Mouse (Mus musculus) small intestine, adult 2 months (tissue): Measurements from ENCODE around the gene Gna11. TPM values are rescaled to one million over a fixed set of nuclear protein-coding genes. Genes with fewer than 3 reads are reported as not detected.

ENCODE experiments used
- H3K27ac ChIP-seq: fragments of 200-500 bp; 2 replicates; pipeline ENCODE4 v1.5.1; 2012; ENCODE audit warnings: low read depth, low read length, control low read depth, inconsistent platforms; ENCODE audit not compliant: insufficient read depth
- H3K27me3 ChIP-seq: fragments of 200-500 bp; 2 replicates; pipeline ENCODE4 v1.6.1; 2012; ENCODE audit warnings: mild to moderate bottlenecking, moderate library complexity, low read length, inconsistent platforms; ENCODE audit not compliant: control insufficient read depth, insufficient read depth
- H3K36me3 ChIP-seq: fragments of 200-500 bp; 2 replicates; pipeline ENCODE4 v1.6.1; 2012; ENCODE audit warnings: mild to moderate bottlenecking, low read length, control low read depth, inconsistent platforms; ENCODE audit not compliant: control insufficient read depth, insufficient read depth
- H3K4me1 ChIP-seq: fragments of 200-500 bp; 2 replicates; pipeline ENCODE4 v1.6.1; 2012; ENCODE audit warnings: low read length, inconsistent platforms, mixed read lengths; ENCODE audit not compliant: control insufficient read depth, insufficient read depth, insufficient read length
- H3K4me3 ChIP-seq: fragments of 200-500 bp; 2 replicates; pipeline ENCODE4 v1.5.1; 2012; ENCODE audit warnings: low read depth, mild to moderate bottlenecking, control low read depth, inconsistent platforms, low read length, moderate library complexity
- CTCF ChIP-seq: fragments of 200-500 bp; IDR thresholded peaks from 2 replicates; pipeline ENCODE4 v1.5.1; 2012; ENCODE audit warnings: low read depth, mild to moderate bottlenecking, control low read depth, inconsistent platforms, low read length, moderate library complexity, mixed read lengths; ENCODE audit not compliant: insufficient replicate concordance, insufficient read length; ENCODE audit errors: extremely low read depth
- POLR2A ChIP-seq: fragments of 200-500 bp; IDR thresholded peaks from 2 replicates; pipeline ENCODE4 v1.6.1; 2012; ENCODE audit warnings: low read depth, mild to moderate bottlenecking, control low read depth, inconsistent platforms, low read length, moderate library complexity
- WGBS: fragments of 180-500 bp; shearing (Covaris S2); methylation state at CpG from one replicate; pipeline ENCODE4 v1.1.7; 2018; 5-methylcytosine and 5-hydroxymethylcytosine counted together
- polyA plus RNA-seq: library from polyadenylated mRNA; depleted of rRNA; stranded (reverse); fragments of >200 nt; gene quantifications from 2 replicates; pipeline ENCODE4 v1.2.3, GENCODE M21; 2012

The Gna11 gene
- polyA plus RNA-seq, 1 experiment, result 828 TPM

DNA sequence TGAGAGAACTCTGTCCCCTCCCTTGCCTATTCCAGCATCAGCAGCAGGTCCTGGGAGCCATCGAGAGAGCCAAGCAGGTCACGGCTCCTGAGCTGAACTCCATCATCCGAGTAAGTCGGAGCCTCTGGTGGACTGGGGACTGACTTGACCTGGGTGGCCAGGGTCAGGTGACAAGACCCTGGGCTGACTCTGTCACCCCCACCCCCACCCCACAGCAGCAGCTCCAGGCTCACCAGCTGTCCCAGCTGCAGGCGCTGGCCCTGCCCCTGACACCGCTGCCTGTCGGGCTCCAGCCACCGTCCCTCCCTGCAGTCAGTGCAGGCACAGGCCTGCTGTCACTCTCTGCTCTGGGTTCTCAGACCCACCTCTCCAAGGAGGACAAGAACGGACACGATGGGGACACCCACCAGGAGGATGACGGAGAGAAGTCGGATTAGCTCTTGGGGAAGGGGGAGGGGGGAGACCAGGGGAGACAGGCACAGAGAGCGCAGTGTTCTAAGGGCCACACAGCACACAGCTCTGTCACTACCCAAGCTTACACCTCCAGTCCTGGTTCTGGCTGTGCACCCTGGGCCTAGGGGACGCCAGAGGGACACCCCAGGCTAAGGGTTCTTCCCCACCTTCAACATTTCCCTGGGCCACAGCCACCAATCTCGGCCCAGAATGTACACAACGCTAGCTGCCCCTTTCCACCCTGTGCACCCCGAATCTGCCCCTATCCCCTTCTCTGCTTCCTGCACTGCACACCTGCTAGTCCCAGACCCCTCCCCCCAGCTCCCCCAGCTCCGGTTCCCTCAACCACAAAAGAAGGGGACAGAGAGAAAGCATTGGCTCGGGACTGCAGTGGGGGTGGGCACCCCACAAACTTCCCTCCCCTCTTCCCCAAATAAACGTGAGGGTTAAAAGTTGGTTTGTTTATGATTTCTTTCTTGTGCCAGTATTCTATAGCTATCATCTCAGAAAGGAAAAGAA lies 20.6 kb upstream of the Gna11 start:
- H3K4me3 ChIP-seq, result no peak overlapping the region
- peaks cover 45% of the 10 kb centered on the region for H3K36me3 ChIP-seq
- TF ChIP-seq CTCF (no peak), POLR2A (no peak)
- H3K4me1 ChIP-seq, result peaks cover 26% of the 10 kb centered on the region
- WGBS, result 75% methylated on average over 20 of the region's 20 CpGs
- H3K27ac ChIP-seq, result no peak overlapping the region
- H3K27me3 ChIP-seq, result no peaks in the 10 kb centered on the region

DNA sequence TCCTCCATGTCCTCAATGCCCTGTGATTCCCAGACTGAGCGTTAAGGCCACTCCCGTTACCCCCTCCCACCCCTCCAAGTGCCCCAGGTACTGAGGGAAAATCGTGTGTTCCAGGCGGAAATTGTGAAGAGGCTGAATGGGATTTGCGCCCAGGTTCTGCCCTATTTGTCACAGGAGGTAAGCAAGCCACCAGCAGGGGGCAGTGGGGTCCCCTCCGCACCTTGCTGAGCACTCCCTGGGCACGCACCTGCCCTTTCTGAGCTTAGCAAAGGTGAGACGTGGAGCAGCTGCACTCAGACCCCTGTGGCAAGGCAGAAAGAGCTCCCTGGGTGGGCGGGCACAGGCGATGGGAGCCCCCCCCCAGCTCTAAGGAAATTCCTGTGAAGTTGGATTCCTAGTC lies 19.7 kb upstream of the Gna11 start:
- Histone ChIP-seq H3K36me3 (peaks cover 45% of the 10 kb centered on the region), H3K27me3 (no peaks in the 10 kb centered on the region), H3K27ac (no peak overlapping the region), H3K4me3 (no peak overlapping the region), H3K4me1 (peaks cover 26% of the 10 kb centered on the region)
- TF ChIP-seq POLR2A (no peak), CTCF (peak; percentile 69; the same call in 1 of the 2 replicates)
- 48% methylated on average over 10 of the region's 10 CpGs for WGBS

DNA sequence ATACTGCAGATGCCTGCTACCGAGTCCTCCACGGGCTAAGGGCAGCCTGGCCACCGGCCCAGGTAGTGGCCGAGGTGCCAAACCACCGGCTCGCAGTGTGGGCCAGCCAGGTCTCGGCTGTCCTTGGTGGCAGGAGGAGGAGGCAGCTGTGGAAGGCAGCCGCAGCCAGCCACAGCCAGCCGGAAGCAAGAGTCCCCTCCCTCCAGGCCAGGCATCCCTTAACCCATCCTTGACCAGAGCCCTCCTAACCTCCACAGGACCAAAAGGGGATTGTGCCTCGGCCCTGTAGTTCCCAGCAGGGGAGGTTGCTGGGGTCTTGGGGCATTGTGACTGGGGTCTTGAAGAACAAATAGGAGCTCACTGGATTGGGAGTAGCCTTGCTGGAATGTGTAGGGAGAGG lies 19.2 kb upstream of the Gna11 start:
- TF ChIP-seq POLR2A (no peak), CTCF (no peak)
- WGBS, result 26% methylated on average over 10 of the region's 10 CpGs
- no peak overlapping the region for H3K27ac ChIP-seq
- H3K27me3 ChIP-seq, result no peaks in the 10 kb centered on the region
- H3K4me1 ChIP-seq, result peaks cover 26% of the 10 kb centered on the region
- peak overlapping the region; percentile 16 for H3K4me3 ChIP-seq
- H3K36me3 ChIP-seq, result peaks cover 45% of the 10 kb centered on the region

DNA sequence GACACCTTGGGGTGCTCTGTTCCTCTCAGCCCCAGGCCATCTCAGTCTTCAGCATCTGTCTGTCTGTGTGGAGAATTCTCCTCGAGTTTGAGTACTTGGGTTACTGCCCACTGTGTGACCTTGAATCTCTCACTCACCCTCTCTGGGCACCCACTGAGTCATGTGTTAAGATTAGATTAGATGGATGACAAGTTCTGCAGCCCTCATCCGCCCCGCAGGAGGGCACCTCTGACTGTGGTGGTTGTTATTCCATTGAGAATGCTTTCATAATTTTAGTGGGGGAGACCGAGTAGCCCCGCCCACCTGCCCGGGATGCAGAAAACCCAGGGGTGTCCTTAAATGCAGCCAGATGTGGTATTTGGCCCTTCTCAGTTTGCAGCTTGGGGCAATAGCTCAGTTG lies 18.5 kb upstream of the Gna11 start:
- 0 out of 2 replicates have a peak overlapping the region, but pooled peaks have one; percentile 8 for H3K4me3 ChIP-seq
- peaks cover 45% of the 10 kb centered on the region for H3K36me3 ChIP-seq
- peaks cover 28% of the 10 kb centered on the region for H3K4me1 ChIP-seq
- H3K27ac ChIP-seq, result peak overlapping the region; percentile 20; the same call in 1 of the 2 replicates
- H3K27me3 ChIP-seq, result no peaks in the 10 kb centered on the region
- WGBS, result 34% methylated on average over 6 of the region's 6 CpGs
- TF ChIP-seq POLR2A (no peak), CTCF (no peak)

DNA sequence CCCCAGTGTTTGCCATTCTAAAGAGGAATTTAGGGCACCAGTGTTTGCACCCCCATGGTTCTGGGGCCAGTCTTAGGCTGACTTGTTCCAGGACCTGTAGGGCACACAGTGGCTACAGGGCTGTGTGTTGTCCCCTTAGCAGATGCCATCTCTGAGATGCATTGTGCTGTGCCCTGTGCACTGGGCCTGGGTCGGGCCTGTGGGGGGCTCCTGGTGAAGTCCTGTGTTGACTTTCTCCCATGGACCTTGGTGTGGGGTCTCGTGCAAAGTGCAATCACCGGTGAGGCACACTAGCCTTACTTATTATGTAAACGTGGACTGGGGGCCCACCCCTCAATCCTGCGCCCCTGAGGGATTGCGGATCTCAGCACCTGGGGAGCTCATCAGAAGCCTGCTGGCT lies 17.4 kb upstream of the Gna11 start:
- no peak for TF ChIP-seq CTCF
- no peak for TF ChIP-seq POLR2A
- H3K27ac ChIP-seq, result no peak overlapping the region
- H3K27me3 ChIP-seq, result no peaks in the 10 kb centered on the region
- peak overlapping the region; percentile 1; the same call in 1 of the 2 replicates for H3K4me3 ChIP-seq
- 72% methylated on average over 6 of the region's 6 CpGs for WGBS
- peaks cover 28% of the 10 kb centered on the region for H3K4me1 ChIP-seq
- H3K36me3 ChIP-seq, result peaks cover 45% of the 10 kb centered on the region

DNA sequence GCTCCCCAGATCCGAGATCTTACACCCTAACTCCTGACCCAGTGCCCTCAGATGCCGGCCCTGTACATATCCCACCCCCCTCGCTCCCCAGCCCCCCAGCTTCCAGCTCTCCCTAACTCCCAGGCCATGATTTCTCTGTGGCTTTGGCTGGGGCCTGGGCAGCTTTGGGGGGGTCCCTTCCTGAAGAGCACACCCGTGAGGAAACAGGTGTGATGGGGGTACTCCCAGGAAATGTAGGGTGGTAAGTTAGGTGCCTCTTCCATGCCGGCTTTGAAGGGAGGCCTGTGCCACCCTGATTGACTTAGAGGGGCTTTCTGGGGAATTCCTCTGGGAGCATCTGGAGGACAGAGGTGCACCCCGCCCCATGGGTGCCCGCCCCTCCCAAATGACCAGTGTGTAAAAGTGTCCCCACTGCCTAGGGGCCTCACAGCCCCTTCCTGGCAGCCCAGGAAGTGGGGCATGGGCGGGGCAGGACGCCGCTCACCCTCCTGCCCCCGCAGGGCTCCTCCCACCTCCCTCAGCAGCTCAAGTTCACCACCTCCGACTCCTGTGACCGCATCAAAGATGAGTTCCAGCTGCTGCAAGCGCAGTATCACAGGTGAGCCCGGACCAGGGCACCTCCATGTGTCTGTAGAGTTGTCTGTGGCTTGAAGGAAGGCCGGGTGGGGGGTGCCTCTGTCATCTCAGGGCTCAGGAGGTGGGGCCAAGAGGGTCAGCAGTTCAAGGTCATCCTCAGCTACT lies 15.9 kb upstream of the Gna11 start:
- Histone ChIP-seq H3K4me3 (peak overlapping the region; percentile 96), H3K27ac (peak overlapping the region; percentile 99), H3K4me1 (peaks cover 28% of the 10 kb centered on the region), H3K27me3 (no peaks in the 10 kb centered on the region), H3K36me3 (peaks cover 40% of the 10 kb centered on the region)
- TF ChIP-seq POLR2A (no peak), CTCF (no peak)
- WGBS, result 8% methylated on average over 16 of the region's 16 CpGs
